Mouse (Mus musculus): Measurements from ENCODE around the gene Nab2. TPM values are rescaled to one million over a fixed set of nuclear protein-coding genes. Genes with fewer than 3 reads are reported as not detected.
"Not testable (repeated sequence)": the region's sequence is repeated elsewhere in the genome, so short reads cannot be mapped to it uniquely, and the experiment has no call there.

Nab2 gene
- polyA plus RNA-seq, 1 experiment from 2014 or later, result 33.2 TPM

- peaks cover 55% of the 10 kb centered on the region for H3K36me3 ChIP-seq
- ATAC-seq (ENCODE audit: insufficient number of reproducible peaks, low FRiP score, low TSS enrichment, low read depth), result no peak
- H3K27me3 ChIP-seq, result no peaks in the 10 kb centered on the region
- H3K4me1 ChIP-seq, result peaks cover 60% of the 10 kb centered on the region
- peak overlapping the region; percentile 31; the same call in 1 of the 2 replicates for H3K9ac ChIP-seq
- H3K27ac ChIP-seq (replicated peaks), result peak overlapping the region; percentile 99
- 10% methylated on average over 16 of the region's 16 CpGs for WGBS
- peak overlapping the region; percentile 81 for H3K4me3 ChIP-seq (replicated peaks)
- no peaks in the 10 kb centered on the region for H3K9me3 ChIP-seq (replicated peaks)
- H3K4me2 ChIP-seq (replicated peaks), result peak overlapping the region; percentile 80
These were observed 6.3 kb downstream of the Nab2 start for GRCm38 (mm10) chr10:127661915-127662663.

DNA sequence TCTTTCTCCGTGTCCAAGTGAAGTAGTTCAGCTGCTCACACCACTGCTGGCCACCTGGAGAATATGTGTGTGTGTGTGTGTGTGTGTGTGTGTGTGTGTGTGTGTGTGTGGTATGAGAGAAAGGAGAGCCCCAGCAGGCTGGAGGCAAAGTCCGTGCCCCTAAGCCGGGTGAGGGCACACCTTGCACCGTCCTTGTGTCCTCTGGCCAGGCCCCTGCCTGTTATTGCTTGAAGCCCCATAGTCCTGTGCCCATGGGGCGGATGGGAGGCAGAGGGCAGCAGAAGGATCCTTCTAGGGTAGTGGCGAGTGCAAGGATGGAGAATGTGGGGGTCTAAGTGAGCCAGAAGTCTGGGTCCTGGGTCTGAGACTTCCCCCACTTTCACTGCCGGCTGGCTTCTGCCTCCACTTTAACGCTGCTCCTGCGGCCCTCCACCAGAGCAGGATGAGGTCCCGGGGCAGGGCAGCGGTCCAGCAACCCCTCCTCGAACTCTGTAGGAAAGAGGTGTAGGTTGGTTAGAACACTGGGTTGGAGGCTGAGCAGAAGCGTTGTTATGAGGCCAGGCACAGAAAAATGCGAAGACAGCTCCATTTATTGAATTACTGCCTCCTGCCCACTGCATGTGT lies 7.0 kb downstream of the Nab2 start:
- Histone ChIP-seq H3K9ac (peak overlapping the region; percentile 12; the same call in 1 of the 2 replicates), H3K27me3 (no peaks in the 10 kb centered on the region), H3K4me2 (replicated peaks) (peak overlapping the region; percentile 80), H3K36me3 (peaks cover 60% of the 10 kb centered on the region), H3K27ac (replicated peaks) (peak overlapping the region; percentile 99), H3K9me3 (replicated peaks) (no peaks in the 10 kb centered on the region), H3K4me1 (peaks cover 57% of the 10 kb centered on the region), H3K4me3 (replicated peaks) (peak overlapping the region; percentile 81)
- 30% methylated on average over 14 of the region's 14 CpGs for WGBS
- ATAC-seq (ENCODE audit: insufficient number of reproducible peaks, low FRiP score, low TSS enrichment, low read depth), result no peak

- Histone ChIP-seq H3K4me2 (replicated peaks) (no peak overlapping the region), H3K36me3 (peaks cover 76% of the 10 kb centered on the region), H3K27me3 (no peaks in the 10 kb centered on the region), H3K27ac (replicated peaks) (no peak overlapping the region; the same call in 1 of the 2 replicates), H3K4me1 (peaks cover 45% of the 10 kb centered on the region), H3K9ac (no peak overlapping the region), H3K4me3 (replicated peaks) (no peak overlapping the region), H3K9me3 (replicated peaks) (no peaks in the 10 kb centered on the region)
- ATAC-seq (ENCODE audit: insufficient number of reproducible peaks, low FRiP score, low TSS enrichment, low read depth), result no peak
- 45% methylated on average over 1 of the region's 1 CpGs for WGBS
These were observed 8.8 kb downstream of the Nab2 start for GRCm38 (mm10) chr10:127659551-127659950.

GRCm38 (mm10) chr10:127658076-127658475 lies 10.3 kb downstream of the Nab2 start:
- Histone ChIP-seq H3K9me3 (replicated peaks) (no peaks in the 10 kb centered on the region), H3K4me1 (peaks cover 31% of the 10 kb centered on the region), H3K27me3 (no peaks in the 10 kb centered on the region), H3K9ac (no peak overlapping the region), H3K4me2 (replicated peaks) (no peak overlapping the region), H3K36me3 (peaks cover 75% of the 10 kb centered on the region), H3K4me3 (replicated peaks) (no peak overlapping the region), H3K27ac (replicated peaks) (no peak overlapping the region)
- WGBS, result 19% methylated on average over 6 of the region's 6 CpGs
- no peak for ATAC-seq (ENCODE audit: insufficient number of reproducible peaks, low FRiP score, low TSS enrichment, low read depth)

DNA sequence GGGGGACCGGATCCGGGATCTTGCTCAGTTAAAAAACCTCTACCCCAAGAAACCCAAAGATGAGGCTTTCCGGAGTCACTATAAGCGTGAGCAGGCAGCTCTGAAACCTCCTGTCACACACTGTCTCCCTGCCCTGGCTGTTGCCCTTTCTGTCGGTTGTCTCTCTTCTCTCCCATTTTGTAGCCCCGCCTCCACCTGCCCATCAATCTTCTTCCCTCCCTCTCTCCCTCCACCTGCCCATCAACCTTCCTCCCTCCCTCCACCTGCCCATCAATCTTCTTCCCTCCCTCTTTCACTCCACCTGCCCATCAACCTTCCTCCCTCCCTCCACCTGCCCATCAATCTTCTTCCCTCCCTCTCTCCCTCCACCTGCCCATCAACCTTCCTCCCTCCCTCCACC lies 10.8 kb downstream of the Nab2 start:
- WGBS, result 63% methylated on average over 6 of the region's 6 CpGs
- H3K9ac ChIP-seq, result not testable (repeated sequence)
- H3K36me3 ChIP-seq, result peaks cover 75% of the 10 kb centered on the region

GRCm38 (mm10) chr10:127654970-127655579 lies 13.3 kb downstream of the Nab2 start:
- Histone ChIP-seq H3K27me3 (no peaks in the 10 kb centered on the region), H3K27ac (replicated peaks) (no peak overlapping the region), H3K4me3 (replicated peaks) (no peak overlapping the region), H3K4me1 (peaks cover 5% of the 10 kb centered on the region), H3K9ac (no peak overlapping the region), H3K36me3 (peaks cover 71% of the 10 kb centered on the region), H3K4me2 (replicated peaks) (no peak overlapping the region), H3K9me3 (replicated peaks) (no peaks in the 10 kb centered on the region)
- no peak for ATAC-seq (ENCODE audit: insufficient number of reproducible peaks, low FRiP score, low TSS enrichment, low read depth)
- WGBS, result 60% methylated on average over 16 of the region's 16 CpGs

More for the DNA sequence above, 10.8 kb downstream of the Nab2 start:
- not testable (repeated sequence) for H3K9me3 ChIP-seq (replicated peaks); H3K27ac ChIP-seq (replicated peaks); H3K4me2 ChIP-seq (replicated peaks); H3K27me3 ChIP-seq; H3K4me3 ChIP-seq (replicated peaks); ATAC-seq (ENCODE audit: insufficient number of reproducible peaks, low FRiP score, low TSS enrichment, low read depth)
- H3K4me1 ChIP-seq, result peaks cover 26% of the 10 kb centered on the region

DNA sequence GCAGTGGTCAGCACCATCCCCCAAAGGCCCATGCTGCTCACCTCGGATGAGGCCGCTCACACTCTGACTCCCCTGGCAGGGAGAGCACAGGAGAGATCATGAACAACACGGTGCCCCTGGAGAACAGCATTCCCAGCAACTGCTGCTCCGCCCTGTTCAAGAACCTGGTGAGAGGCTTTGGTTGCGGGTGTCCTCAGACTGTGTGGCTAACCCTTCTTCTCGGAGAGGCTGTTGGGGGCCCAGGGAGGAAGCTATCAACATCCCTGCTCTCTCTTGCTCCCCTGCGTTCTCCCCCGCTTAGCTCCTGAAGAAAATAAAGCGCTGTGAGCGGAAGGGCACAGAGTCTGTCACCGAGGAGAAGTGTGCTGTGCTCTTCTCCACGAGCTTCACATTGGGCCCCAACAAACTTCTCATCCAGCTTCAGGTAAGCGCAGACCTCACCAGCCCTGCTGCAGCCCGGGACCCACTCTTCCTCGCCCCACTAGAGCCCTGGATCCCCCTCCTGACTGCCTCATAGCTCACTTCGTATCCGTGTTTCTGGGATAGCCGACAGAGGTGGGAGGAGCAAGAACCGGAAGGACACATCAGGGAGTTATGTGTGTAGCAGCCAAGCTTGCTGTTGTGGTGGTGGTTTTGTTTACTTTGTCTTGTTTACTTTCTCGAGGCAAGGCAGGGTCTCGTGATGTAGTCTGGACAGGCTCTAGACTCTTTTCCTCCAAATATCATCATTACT lies 15.3 kb downstream of the Nab2 start:
- Histone ChIP-seq H3K36me3 (peaks cover 69% of the 10 kb centered on the region), H3K4me2 (replicated peaks) (0 out of 2 replicates have a peak overlapping the region, but pooled peaks have one; percentile 8), H3K27me3 (no peaks in the 10 kb centered on the region), H3K27ac (replicated peaks) (0 out of 2 replicates have a peak overlapping the region, but pooled peaks have one; percentile 17), H3K9ac (no peak overlapping the region), H3K4me3 (replicated peaks) (no peak overlapping the region; the same call in 1 of the 2 replicates), H3K4me1 (no peaks in the 10 kb centered on the region), H3K9me3 (replicated peaks) (no peaks in the 10 kb centered on the region)
- 57% methylated on average over 21 of the region's 21 CpGs for WGBS
- ATAC-seq (ENCODE audit: insufficient number of reproducible peaks, low FRiP score, low TSS enrichment, low read depth), result no peak

GRCm38 (mm10) chr10:127645791-127646190 lies 22.6 kb downstream of the Nab2 start:
- H3K4me3 ChIP-seq (replicated peaks), result no peak overlapping the region
- no peaks in the 10 kb centered on the region for H3K27me3 ChIP-seq
- no peak overlapping the region for H3K4me2 ChIP-seq (replicated peaks)
- WGBS, result 64% methylated on average over 2 of the region's 2 CpGs
- no peak overlapping the region for H3K9ac ChIP-seq
- peaks cover 29% of the 10 kb centered on the region for H3K4me1 ChIP-seq
- peaks cover 23% of the 10 kb centered on the region for H3K36me3 ChIP-seq
- ATAC-seq (ENCODE audit: insufficient number of reproducible peaks, low FRiP score, low TSS enrichment, low read depth), result no peak
- no peaks in the 10 kb centered on the region for H3K9me3 ChIP-seq (replicated peaks)
- no peak overlapping the region for H3K27ac ChIP-seq (replicated peaks)

DNA sequence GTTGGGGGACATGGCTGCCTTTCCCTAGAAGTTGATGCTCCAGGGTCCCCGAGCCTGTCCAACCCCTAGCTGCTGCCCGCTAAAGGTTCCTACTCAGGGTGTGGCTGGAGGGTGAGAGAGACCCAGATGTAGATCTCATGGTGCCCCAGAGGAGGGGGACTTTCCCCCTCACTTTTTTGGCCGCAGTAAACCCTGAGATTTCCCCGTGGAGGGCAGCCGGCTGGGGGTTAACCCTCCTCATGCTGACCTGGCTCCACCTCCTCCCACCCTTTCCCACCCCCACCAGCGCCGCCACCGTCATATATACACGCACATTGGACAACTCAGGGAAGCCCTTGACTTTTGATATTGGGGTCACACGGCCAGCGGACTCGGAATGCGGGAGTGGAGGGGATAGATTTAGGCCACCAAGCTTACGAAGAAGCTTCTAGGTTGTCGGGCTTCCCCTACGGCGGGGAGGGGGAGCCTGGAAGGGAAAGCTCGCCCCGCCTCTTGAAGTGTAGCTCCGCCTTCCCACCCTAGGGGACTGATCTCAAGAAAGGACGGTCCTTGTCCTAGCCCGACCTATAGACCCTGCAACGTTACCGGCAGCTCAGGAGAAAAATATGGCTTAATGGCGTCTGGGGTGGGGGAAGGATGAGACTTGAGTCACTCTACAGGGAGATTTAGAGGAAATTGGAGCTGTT lies 24.7 kb downstream of the Nab2 start:
- Histone ChIP-seq H3K4me3 (replicated peaks) (peak overlapping the region; percentile 58), H3K27me3 (no peaks in the 10 kb centered on the region), H3K4me1 (peaks cover 29% of the 10 kb centered on the region), H3K9me3 (replicated peaks) (no peaks in the 10 kb centered on the region), H3K9ac (peak overlapping the region; percentile 51), H3K4me2 (replicated peaks) (peak overlapping the region; percentile 77), H3K36me3 (peaks cover 19% of the 10 kb centered on the region), H3K27ac (replicated peaks) (peak overlapping the region; percentile 94)
- 0 out of 2 replicates have a peak, but pooled peaks have one; percentile 60 for ATAC-seq (ENCODE audit: insufficient number of reproducible peaks, low FRiP score, low TSS enrichment, low read depth)
- WGBS, result under 1% methylated on average over 25 of the region's 25 CpGs

- Histone ChIP-seq H3K36me3 (peaks cover 13% of the 10 kb centered on the region), H3K9me3 (replicated peaks) (no peaks in the 10 kb centered on the region), H3K4me2 (replicated peaks) (peak within 1 kb of the TSS; percentile 77), H3K4me1 (peaks cover 29% of the 10 kb centered on the region), H3K27ac (replicated peaks) (peak within 1 kb of the TSS; percentile 94), H3K9ac (peak within 1 kb of the TSS; percentile 51), H3K27me3 (no peaks in the 10 kb centered on the region), H3K4me3 (replicated peaks) (peak within 1 kb of the TSS; percentile 58)
- 4% methylated on average over 37 of the region's 37 CpGs for WGBS
- ATAC-seq (ENCODE audit: insufficient number of reproducible peaks, low FRiP score, low TSS enrichment, low read depth), result peak; percentile 68
These were observed 25.4 kb downstream of the Nab2 start, which contains the start of gene Stat6 for GRCm38 (mm10) chr10:127642772-127643552. Stat6 (plus strand) TSS chr10:127642986.
